Mouse (Mus musculus): ENCODE data around the gene Mgat4a. TPM values are rescaled to one million over a fixed set of nuclear protein-coding genes. Genes with fewer than 3 reads are reported as not detected.

Mgat4a gene
- 20.0 and 24.9 TPM in 2 replicates for polyA plus RNA-seq (2012; ENCODE audit: insufficient read depth, insufficient read length, missing spikeins)

GRCm38 (mm10) chr1:37540810-37541658, at the start of gene Mgat4a:
TSS of gene Mgat4a (minus strand) at chr1:37541016.
- H3K27ac ChIP-seq (ENCODE audit: insufficient read depth, low read depth, low read length), result no peak within 1 kb of the TSS

GRCm38 (mm10) chr1:37585809-37586480, 45.1 kb upstream of the Mgat4a start:
- H3K4me3 ChIP-seq (ENCODE audit: insufficient read depth, low read length), result peak overlapping the region; percentile 9

More at GRCm38 (mm10) chr1:37540810-37541658, at the start of gene Mgat4a:
- no peak for TF ChIP-seq CTCF (IDR thresholded peaks at IDR 0.05; ENCODE audit: low read depth, low read length)
- peak; percentile 35; the same call in 1 of the 2 replicates for TF ChIP-seq POLR2A (IDR thresholded peaks at IDR 0.05; ENCODE audit: borderline replicate concordance, low read depth, low read length)
- peak within 1 kb of the TSS; percentile 85 for H3K4me3 ChIP-seq (ENCODE audit: insufficient read depth, low read length)
- peaks cover 2% of the 10 kb centered on the region; the same call in 1 of the 2 replicates for H3K4me1 ChIP-seq (ENCODE audit: control insufficient read depth, insufficient read depth, low read length)

GRCm38 (mm10) chr1:37583795-37584464, 43.1 kb upstream of the Mgat4a start:
- Histone ChIP-seq H3K27ac (ENCODE audit: insufficient read depth, low read depth, low read length) (no peak overlapping the region), H3K4me1 (ENCODE audit: control insufficient read depth, insufficient read depth, low read length) (peaks cover 12% of the 10 kb centered on the region), H3K4me3 (ENCODE audit: insufficient read depth, low read length) (no peak overlapping the region)
- no peak for TF ChIP-seq CTCF (IDR thresholded peaks at IDR 0.05; ENCODE audit: low read depth, low read length)
- no peak for TF ChIP-seq POLR2A (IDR thresholded peaks at IDR 0.05; ENCODE audit: borderline replicate concordance, low read depth, low read length)

More at GRCm38 (mm10) chr1:37585809-37586480, 45.1 kb upstream of the Mgat4a start:
- Histone ChIP-seq H3K4me1 (ENCODE audit: control insufficient read depth, insufficient read depth, low read length) (peaks cover 12% of the 10 kb centered on the region), H3K27ac (ENCODE audit: insufficient read depth, low read depth, low read length) (peak overlapping the region; percentile 91)
- TF ChIP-seq CTCF (IDR thresholded peaks at IDR 0.05; ENCODE audit: low read depth, low read length), result no peak
- no peak for TF ChIP-seq POLR2A (IDR thresholded peaks at IDR 0.05; ENCODE audit: borderline replicate concordance, low read depth, low read length)

GRCm38 (mm10) chr1:37583167-37583566, 42.4 kb upstream of the Mgat4a start:
- H3K4me3 ChIP-seq (ENCODE audit: insufficient read depth, low read length), result no peak overlapping the region
- no peak for TF ChIP-seq CTCF (IDR thresholded peaks at IDR 0.05; ENCODE audit: low read depth, low read length)
- TF ChIP-seq POLR2A (IDR thresholded peaks at IDR 0.05; ENCODE audit: borderline replicate concordance, low read depth, low read length), result no peak
- no peak overlapping the region for H3K27ac ChIP-seq (ENCODE audit: insufficient read depth, low read depth, low read length)
- peaks cover 12% of the 10 kb centered on the region for H3K4me1 ChIP-seq (ENCODE audit: control insufficient read depth, insufficient read depth, low read length)

GRCm38 (mm10) chr1:37579686-37580085, 38.9 kb upstream of the Mgat4a start:
- no peak overlapping the region for H3K4me3 ChIP-seq (ENCODE audit: insufficient read depth, low read length)
- peaks cover under 1% of the 10 kb centered on the region; the same call in 1 of the 2 replicates for H3K4me1 ChIP-seq (ENCODE audit: control insufficient read depth, insufficient read depth, low read length)
- H3K27ac ChIP-seq (ENCODE audit: insufficient read depth, low read depth, low read length), result no peak overlapping the region
- TF ChIP-seq CTCF (IDR thresholded peaks at IDR 0.05; ENCODE audit: low read depth, low read length) (no peak), POLR2A (IDR thresholded peaks at IDR 0.05; ENCODE audit: borderline replicate concordance, low read depth, low read length) (no peak)

GRCm38 (mm10) chr1:37572528-37573272, 31.9 kb upstream of the Mgat4a start:
- Histone ChIP-seq H3K4me1 (ENCODE audit: control insufficient read depth, insufficient read depth, low read length) (no peaks in the 10 kb centered on the region), H3K4me3 (ENCODE audit: insufficient read depth, low read length) (no peak overlapping the region), H3K27ac (ENCODE audit: insufficient read depth, low read depth, low read length) (no peak overlapping the region)
- TF ChIP-seq POLR2A (IDR thresholded peaks at IDR 0.05; ENCODE audit: borderline replicate concordance, low read depth, low read length), result no peak
- TF ChIP-seq CTCF (IDR thresholded peaks at IDR 0.05; ENCODE audit: low read depth, low read length), result no peak

GRCm38 (mm10) chr1:37568379-37568778, 27.6 kb upstream of the Mgat4a start:
- TF ChIP-seq POLR2A (IDR thresholded peaks at IDR 0.05; ENCODE audit: borderline replicate concordance, low read depth, low read length), result no peak
- no peak for TF ChIP-seq CTCF (IDR thresholded peaks at IDR 0.05; ENCODE audit: low read depth, low read length)
- Histone ChIP-seq H3K4me1 (ENCODE audit: control insufficient read depth, insufficient read depth, low read length) (peaks cover 11% of the 10 kb centered on the region), H3K4me3 (ENCODE audit: insufficient read depth, low read length) (no peak overlapping the region), H3K27ac (ENCODE audit: insufficient read depth, low read depth, low read length) (no peak overlapping the region)

GRCm38 (mm10) chr1:37566754-37567153, 25.9 kb upstream of the Mgat4a start:
- H3K4me1 ChIP-seq (ENCODE audit: control insufficient read depth, insufficient read depth, low read length), result peaks cover 18% of the 10 kb centered on the region
- TF ChIP-seq CTCF (IDR thresholded peaks at IDR 0.05; ENCODE audit: low read depth, low read length) (no peak), POLR2A (IDR thresholded peaks at IDR 0.05; ENCODE audit: borderline replicate concordance, low read depth, low read length) (no peak)
- H3K4me3 ChIP-seq (ENCODE audit: insufficient read depth, low read length), result no peak overlapping the region
- no peak overlapping the region for H3K27ac ChIP-seq (ENCODE audit: insufficient read depth, low read depth, low read length)

GRCm38 (mm10) chr1:37566344-37566743, 25.5 kb upstream of the Mgat4a start:
- Histone ChIP-seq H3K4me1 (ENCODE audit: control insufficient read depth, insufficient read depth, low read length) (peaks cover 21% of the 10 kb centered on the region), H3K27ac (ENCODE audit: insufficient read depth, low read depth, low read length) (no peak overlapping the region), H3K4me3 (ENCODE audit: insufficient read depth, low read length) (no peak overlapping the region)
- TF ChIP-seq CTCF (IDR thresholded peaks at IDR 0.05; ENCODE audit: low read depth, low read length), result no peak
- TF ChIP-seq POLR2A (IDR thresholded peaks at IDR 0.05; ENCODE audit: borderline replicate concordance, low read depth, low read length), result no peak

Measured in bone marrow macrophage, adult 2 months (primary cell).